Mouse (Mus musculus): ENCODE results near the gene Asic4. TPM values are rescaled to one million over a fixed set of nuclear protein-coding genes. Genes with fewer than 3 reads are reported as not detected.
A peak's percentile ranks its signal among the peaks of the same experiment; 100 is the strongest.

Asic4 gene
- polyA plus RNA-seq, 1 experiment from 2014 or later: 0.47 TPM

- 88% methylated on average over 4 of the region's 4 CpGs for WGBS
- ATAC-seq (replicated peaks; ENCODE audit: low FRiP score, low TSS enrichment, low read depth) (no peak), DNase-seq (ENCODE audit: low spot score) (no peak)
- H3K27me3 ChIP-seq (replicated peaks; ENCODE audit: control insufficient read depth, insufficient read depth, low read length): no peaks in the 10 kb centered on the region
- H3K9ac ChIP-seq (ENCODE audit: low read length): no peak overlapping the region
- peaks cover 83% of the 10 kb centered on the region for H3K36me3 ChIP-seq (ENCODE audit: control insufficient read depth, insufficient read depth, low read length)
- H3K27ac ChIP-seq (ENCODE audit: low read depth): no peak overlapping the region
- peaks cover 6% of the 10 kb centered on the region; the same call in 1 of the 2 replicates for H3K4me1 ChIP-seq (replicated peaks; ENCODE audit: control insufficient read depth, insufficient read depth, low read length)
- no peak overlapping the region for H3K4me3 ChIP-seq (ENCODE audit: low read depth, low read length)
- no peak overlapping the region for H3K4me2 ChIP-seq (ENCODE audit: low read length)
- H3K9me3 ChIP-seq (ENCODE audit: control insufficient read depth, low read length): no peaks in the 10 kb centered on the region
Observed at GRCm38 (mm10) chr1:75498897-75499296, 48.7 kb downstream of the Asic4 start.

- no peak overlapping the region for H3K4me3 ChIP-seq (ENCODE audit: low read depth, low read length)
- ATAC-seq (replicated peaks; ENCODE audit: low FRiP score, low TSS enrichment, low read depth) (no peak), DNase-seq (ENCODE audit: low spot score) (no peak)
- H3K9me3 ChIP-seq (ENCODE audit: control insufficient read depth, low read length): no peaks in the 10 kb centered on the region
- 84% methylated on average over 7 of the region's 7 CpGs for WGBS
- H3K36me3 ChIP-seq (ENCODE audit: control insufficient read depth, insufficient read depth, low read length): peaks cover 88% of the 10 kb centered on the region
- H3K9ac ChIP-seq (ENCODE audit: low read length): no peak overlapping the region
- no peaks in the 10 kb centered on the region for H3K27me3 ChIP-seq (replicated peaks; ENCODE audit: control insufficient read depth, insufficient read depth, low read length)
- no peak overlapping the region for H3K4me2 ChIP-seq (ENCODE audit: low read length)
- H3K4me1 ChIP-seq (replicated peaks; ENCODE audit: control insufficient read depth, insufficient read depth, low read length): peaks cover 12% of the 10 kb centered on the region
- no peak overlapping the region for H3K27ac ChIP-seq (ENCODE audit: low read depth)
Observed at GRCm38 (mm10) chr1:75499441-75499840, 49.2 kb downstream of the Asic4 start.

- H3K27me3 ChIP-seq (replicated peaks; ENCODE audit: control insufficient read depth, insufficient read depth, low read length): no peaks in the 10 kb centered on the region
- no peak for ATAC-seq (replicated peaks; ENCODE audit: low FRiP score, low TSS enrichment, low read depth)
- 92% methylated on average over 9 of the region's 9 CpGs for WGBS
- peaks cover 22% of the 10 kb centered on the region for H3K4me1 ChIP-seq (replicated peaks; ENCODE audit: control insufficient read depth, insufficient read depth, low read length)
- no peak overlapping the region for H3K4me3 ChIP-seq (ENCODE audit: low read depth, low read length)
- H3K9ac ChIP-seq (ENCODE audit: low read length): no peak overlapping the region
- H3K27ac ChIP-seq (ENCODE audit: low read depth): no peak overlapping the region
- H3K36me3 ChIP-seq (ENCODE audit: control insufficient read depth, insufficient read depth, low read length): peaks cover 78% of the 10 kb centered on the region
- no peak for DNase-seq (ENCODE audit: low spot score)
- no peak overlapping the region for H3K4me2 ChIP-seq (ENCODE audit: low read length)
- H3K9me3 ChIP-seq (ENCODE audit: control insufficient read depth, low read length): no peaks in the 10 kb centered on the region
Observed at GRCm38 (mm10) chr1:75501905-75502304, 51.7 kb downstream of the Asic4 start.

GRCm38 (mm10) chr1:75502945-75503650 is 52.9 kb downstream of the Asic4 start:
- Histone ChIP-seq H3K4me2 (ENCODE audit: low read length) (peak overlapping the region; percentile 91; the same call in 1 of the 2 replicates), H3K4me3 (ENCODE audit: low read depth, low read length) (no peak overlapping the region), H3K27ac (ENCODE audit: low read depth) (no peak overlapping the region), H3K4me1 (replicated peaks; ENCODE audit: control insufficient read depth, insufficient read depth, low read length) (peaks cover 27% of the 10 kb centered on the region), H3K36me3 (ENCODE audit: control insufficient read depth, insufficient read depth, low read length) (peaks cover 66% of the 10 kb centered on the region), H3K9ac (ENCODE audit: low read length) (no peak overlapping the region), H3K9me3 (ENCODE audit: control insufficient read depth, low read length) (no peaks in the 10 kb centered on the region), H3K27me3 (replicated peaks; ENCODE audit: control insufficient read depth, insufficient read depth, low read length) (no peaks in the 10 kb centered on the region)
- ATAC-seq (replicated peaks; ENCODE audit: low FRiP score, low TSS enrichment, low read depth): no peak
- WGBS: 83% methylated on average over 25 of the region's 25 CpGs
- DNase-seq (ENCODE audit: low spot score): no peak

- no peak overlapping the region for H3K9ac ChIP-seq (ENCODE audit: low read length)
- 69% methylated on average over 23 of the region's 23 CpGs for whole genome bisulfite sequencing
Observed at GRCm38 (mm10) chr1:75503651-75503980, 53.4 kb downstream of the Asic4 start.

GRCm38 (mm10) chr1:75504256-75505045 is 54.2 kb downstream of the Asic4 start:
- peaks cover 27% of the 10 kb centered on the region for H3K4me1 ChIP-seq (replicated peaks; ENCODE audit: control insufficient read depth, insufficient read depth, low read length)
- no peak for DNase-seq (ENCODE audit: low spot score)
- peak overlapping the region; percentile 91 for H3K4me2 ChIP-seq (ENCODE audit: low read length)
- H3K27ac ChIP-seq (ENCODE audit: low read depth): no peak overlapping the region
- H3K9me3 ChIP-seq (ENCODE audit: control insufficient read depth, low read length): no peaks in the 10 kb centered on the region
- peak overlapping the region; percentile 75 for H3K4me3 ChIP-seq (ENCODE audit: low read depth, low read length)
- peaks cover 53% of the 10 kb centered on the region for H3K36me3 ChIP-seq (ENCODE audit: control insufficient read depth, insufficient read depth, low read length)
- H3K27me3 ChIP-seq (replicated peaks; ENCODE audit: control insufficient read depth, insufficient read depth, low read length): no peaks in the 10 kb centered on the region
- 65% methylated on average over 9 of the region's 9 CpGs for WGBS
- H3K9ac ChIP-seq (ENCODE audit: low read length): peak overlapping the region; percentile 98
- no peak for ATAC-seq (replicated peaks; ENCODE audit: low FRiP score, low TSS enrichment, low read depth)

More at GRCm38 (mm10) chr1:75503651-75503980, 53.4 kb downstream of the Asic4 start:
- Histone ChIP-seq H3K27me3 (replicated peaks; ENCODE audit: control insufficient read depth, insufficient read depth, low read length) (no peaks in the 10 kb centered on the region), H3K4me1 (replicated peaks; ENCODE audit: control insufficient read depth, insufficient read depth, low read length) (peaks cover 27% of the 10 kb centered on the region), H3K4me2 (ENCODE audit: low read length) (peak overlapping the region; percentile 91), H3K4me3 (ENCODE audit: low read depth, low read length) (0 out of 2 replicates have a peak overlapping the region, but pooled peaks have one; percentile 75), H3K36me3 (ENCODE audit: control insufficient read depth, insufficient read depth, low read length) (peaks cover 61% of the 10 kb centered on the region), H3K27ac (ENCODE audit: low read depth) (no peak overlapping the region), H3K9me3 (ENCODE audit: control insufficient read depth, low read length) (no peaks in the 10 kb centered on the region)
- no peak for DNase-seq (ENCODE audit: low spot score)
- no peak for ATAC-seq (replicated peaks; ENCODE audit: low FRiP score, low TSS enrichment, low read depth)

- Histone ChIP-seq H3K36me3 (ENCODE audit: control insufficient read depth, insufficient read depth, low read length) (peaks cover 44% of the 10 kb centered on the region), H3K27ac (ENCODE audit: low read depth) (peak overlapping the region; percentile 99), H3K4me2 (ENCODE audit: low read length) (peak overlapping the region; percentile 91), H3K9me3 (ENCODE audit: control insufficient read depth, low read length) (no peaks in the 10 kb centered on the region), H3K4me3 (ENCODE audit: low read depth, low read length) (peak overlapping the region; percentile 75), H3K4me1 (replicated peaks; ENCODE audit: control insufficient read depth, insufficient read depth, low read length) (peaks cover 27% of the 10 kb centered on the region), H3K9ac (ENCODE audit: low read length) (peak overlapping the region; percentile 98), H3K27me3 (replicated peaks; ENCODE audit: control insufficient read depth, insufficient read depth, low read length) (no peaks in the 10 kb centered on the region)
- ATAC-seq (replicated peaks; ENCODE audit: low FRiP score, low TSS enrichment, low read depth) (peak; percentile 54), DNase-seq (ENCODE audit: low spot score) (peak; percentile 89)
- WGBS: under 1% methylated on average over 84 of the region's 84 CpGs
Observed at GRCm38 (mm10) chr1:75505159-75505955, 55.1 kb downstream of the Asic4 start.
